Mouse (Mus musculus): Measurements from ENCODE around the gene Gm10600. TPM values are rescaled to one million over a fixed set of nuclear protein-coding genes. Genes with fewer than 3 reads are reported as not detected.
"Not testable (repeated sequence)": the region's sequence is repeated elsewhere in the genome, so short reads cannot be mapped to it uniquely, and the experiment has no call there.

The Gm10600 gene
- under 1 TPM in 1 of 2 experiments, not detected in 1; 0.14 TPM for total RNA-seq (2021)

DNA sequence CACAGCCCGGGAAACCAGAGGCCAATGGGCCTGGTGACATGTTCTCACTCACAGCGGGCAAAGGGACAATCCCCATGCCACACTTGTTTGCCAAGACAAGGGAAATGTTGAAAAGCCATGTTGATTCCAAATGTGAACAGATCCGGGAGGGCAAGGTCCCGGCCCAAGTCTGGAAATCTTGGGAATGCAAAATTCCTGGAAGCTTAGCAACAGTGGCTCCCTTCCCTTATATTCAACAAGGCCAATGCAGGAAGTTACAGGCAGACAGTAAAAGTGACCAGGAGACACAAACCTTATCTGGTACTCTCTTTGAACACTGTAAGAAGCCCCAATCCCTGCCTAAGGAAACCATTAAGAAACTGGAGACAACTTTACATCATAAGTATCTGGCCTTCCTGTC, at the start of gene Gm10600:
TSS of gene Gm10600 (plus strand) at position 301 of the 400 bp plus-strand sequence.
- intact Hi-C loops (cut with DNase I): not testable (repeated sequence)

GRCm38 (mm10) chr4:42255467-42255866, 15.0 kb downstream of the Gm10600 start, which contains the start of gene Ccl21b:
TSS of gene Ccl21b (plus strand) at chr4:42255767.
- intact Hi-C loops (cut with DNase I); DNase-seq (ENCODE audit: low spot score): not testable (repeated sequence)

More for the DNA sequence above, at the start of gene Gm10600:
- not testable (repeated sequence) for DNase-seq (ENCODE audit: low spot score)

Other genes with a start within 250 kb of the Gm10600 start
- not detected for gene Gm21093, start 205.9 kb upstream of the Gm10600 start, total RNA-seq (2021)
- gene Gm3893, start 149.4 kb upstream of the Gm10600 start, total RNA-seq (2021): not detected
- gene Gm13304, start 125.8 kb upstream of the Gm10600 start, total RNA-seq (2021): 10 to 100 TPM; 25.8 to 31.6 TPM
- not detected for gene Gm13306, start 87.2 kb upstream of the Gm10600 start, total RNA-seq (2021)
- not detected for gene Gm13305, start 72.0 kb upstream of the Gm10600 start, total RNA-seq (2021)
- not detected for gene Ccl21b, start 15.1 kb downstream of the Gm10600 start, total RNA-seq (2021)
- gene Gm21953, start 53.6 kb downstream of the Gm10600 start, total RNA-seq (2021): not detected
- under 1 TPM in 1 of 2 experiments, not detected in 1; 0.08 TPM for gene Fam205a3, start 77.7 kb downstream of the Gm10600 start, total RNA-seq (2021)
- gene Gm21586, start 198.7 kb downstream of the Gm10600 start, total RNA-seq (2021): not detected
- gene Gm2163, start 226.1 kb downstream of the Gm10600 start, total RNA-seq (2021): not detected